Mouse (Mus musculus) left cerebral cortex, postnatal 25 days (tissue): Measurements from ENCODE around the gene Gm27021. TPM values are rescaled to one million over a fixed set of nuclear protein-coding genes. Genes with fewer than 3 reads are reported as not detected.

Experiments used
- DNase-seq, 2 experiments: peaks; one replicate each; pipeline ENCODE4 v3.0.0; 2022; ENCODE audit warnings: low spot score in 2 of 2, mixed read lengths in 1 of 2
- intact Hi-C: fragments of 180-260 bp; cut with DNase I; formaldehyde crosslinking; loops from one replicate; pipeline ENCODE4 v1.15.1; 2025
- total RNA-seq, 2 experiments: library from RNA; stranded (reverse); gene quantifications; 2 replicates each; pipeline ENCODE4 v1.2.3; 2021

Gm27021 gene
- total RNA-seq: under 1 TPM in 1 of 2 experiments, not detected in 1; 0.62 TPM

- DNase-seq: peak; percentile 90 to 91
- intact Hi-C loops: no loop called here
These were observed at the start of gene Gm27021, which contains the start of gene Cox4i1 for GRCm38 (mm10) chr8:120667561-120668373. Gm27021 (minus strand) TSS chr8:120668079. Cox4i1 (plus strand) TSS chr8:120668222.

DNA sequence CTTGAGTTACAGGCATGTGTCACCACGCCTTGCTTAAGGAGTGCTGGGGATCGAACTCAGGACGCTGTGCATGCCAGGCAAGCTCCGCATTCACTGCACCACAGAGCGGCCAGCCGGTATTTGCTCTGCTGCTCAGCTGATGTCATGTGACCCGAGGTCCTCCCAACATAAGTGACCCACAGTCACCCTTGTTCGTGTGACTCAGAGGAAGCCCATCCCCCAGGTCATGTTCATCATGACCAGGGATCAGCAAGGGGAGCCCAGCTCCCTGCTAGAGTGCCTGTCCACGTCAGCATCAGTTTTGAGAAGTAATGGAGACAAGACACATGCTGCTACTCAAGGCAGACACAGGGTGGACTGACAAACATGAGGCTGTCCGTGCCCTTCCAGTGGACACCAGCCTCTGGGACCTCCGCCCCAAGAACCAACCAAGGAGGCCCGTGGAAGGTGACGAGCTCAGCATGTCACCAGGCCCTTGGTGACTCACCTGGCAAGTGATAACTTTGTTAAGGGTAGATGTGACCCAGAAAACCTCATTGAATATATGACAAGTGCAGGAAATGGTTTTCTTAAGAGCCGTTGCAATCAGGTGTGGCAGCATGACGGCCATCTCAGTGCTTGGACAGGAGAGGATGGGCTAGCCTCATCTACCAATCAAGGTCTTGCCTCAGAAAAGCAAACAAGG, 48.3 kb upstream of the Gm27021 start:
- intact Hi-C loops: no loop called here
- no peak for DNase-seq

DNA sequence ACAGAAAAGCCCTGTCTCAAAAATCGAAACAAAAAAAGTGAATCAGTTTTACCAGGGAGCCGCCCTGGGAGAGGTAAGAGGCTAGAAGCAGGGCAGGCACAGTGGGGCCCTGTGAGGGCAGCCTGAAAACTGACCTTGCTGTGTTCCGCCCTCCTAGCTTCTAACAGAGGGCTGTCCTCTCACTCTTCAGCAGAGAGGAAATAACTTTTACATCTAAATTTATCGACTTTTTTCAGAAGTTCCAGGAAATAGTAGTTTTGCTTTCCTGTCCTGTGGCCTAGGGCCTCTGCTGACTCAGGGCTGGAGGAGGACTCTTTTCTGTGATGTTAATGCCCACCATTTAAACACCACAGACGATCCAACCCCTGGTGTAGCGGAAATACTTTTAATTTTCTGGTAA, 47.3 kb upstream of the Gm27021 start:
- intact Hi-C loops: no loop called here
- no peak for DNase-seq

- intact Hi-C loops: no loop called here
- no peak for DNase-seq
These were observed 41.3 kb upstream of the Gm27021 start for GRCm38 (mm10) chr8:120709176-120709575.

- no peak for DNase-seq
- intact Hi-C loops: no loop called here
These were observed 38.3 kb upstream of the Gm27021 start for GRCm38 (mm10) chr8:120706193-120706592.

GRCm38 (mm10) chr8:120705163-120705562, 37.3 kb upstream of the Gm27021 start:
- intact Hi-C loops: no loop called here
- no peak for DNase-seq

DNA sequence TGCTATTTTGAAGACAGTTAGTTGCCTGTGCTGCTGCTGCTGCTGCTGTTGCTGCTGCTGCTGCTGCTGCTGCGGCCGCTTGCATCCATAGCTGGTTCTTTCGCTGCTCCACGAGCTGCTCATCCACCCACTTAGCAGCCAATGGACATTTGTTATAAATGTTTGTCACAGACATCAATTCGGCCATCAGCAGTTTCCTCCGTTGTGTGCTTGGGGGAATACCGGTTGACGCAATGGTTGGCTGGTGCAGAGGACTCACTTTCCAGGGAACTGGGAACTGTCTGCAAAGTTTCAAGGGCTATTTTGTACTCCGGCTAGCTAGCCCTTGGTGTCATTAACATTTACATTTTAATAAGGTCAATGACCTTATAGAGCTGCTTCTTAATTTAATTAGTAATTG, 36.3 kb upstream of the Gm27021 start:
- DNase-seq: no peak
- intact Hi-C loops: no loop called here

DNA sequence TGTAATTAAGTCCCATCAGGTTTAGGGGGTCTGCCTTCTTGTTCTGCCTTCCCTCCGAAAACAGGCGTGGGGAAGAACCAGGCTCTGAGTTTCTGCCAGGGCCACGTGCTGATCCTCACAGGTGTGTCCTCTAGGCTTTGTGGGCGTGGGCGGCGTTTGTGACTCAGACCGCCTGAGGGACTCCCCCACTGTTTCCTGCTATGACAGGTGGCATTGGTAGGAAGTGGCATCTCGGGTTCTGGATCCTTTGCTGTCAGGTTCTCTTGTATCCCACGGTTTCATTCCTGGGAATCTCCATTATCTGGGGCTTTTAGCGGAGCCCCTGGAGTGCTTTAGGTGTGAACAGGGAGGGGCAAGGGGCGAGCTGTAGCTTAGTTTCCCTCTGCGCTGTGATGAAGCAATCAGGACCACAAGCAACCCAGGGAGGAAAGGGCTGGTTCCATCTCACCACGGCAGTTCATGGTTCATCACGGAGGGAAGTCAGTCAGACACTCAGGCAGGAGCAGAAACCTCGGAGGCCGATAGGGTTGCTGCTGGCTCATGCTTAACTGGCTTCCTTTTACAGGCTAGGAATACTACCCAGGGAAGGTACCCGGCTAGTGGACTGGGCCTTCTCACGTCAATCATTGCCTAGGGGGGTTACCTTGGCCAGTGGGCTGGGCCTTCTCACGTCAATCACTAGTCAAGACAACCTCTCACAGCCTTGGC, 34.0 kb upstream of the Gm27021 start:
- intact Hi-C loops: no loop called here
- DNase-seq: peak in 1 of 2 experiments; percentile 46

DNA sequence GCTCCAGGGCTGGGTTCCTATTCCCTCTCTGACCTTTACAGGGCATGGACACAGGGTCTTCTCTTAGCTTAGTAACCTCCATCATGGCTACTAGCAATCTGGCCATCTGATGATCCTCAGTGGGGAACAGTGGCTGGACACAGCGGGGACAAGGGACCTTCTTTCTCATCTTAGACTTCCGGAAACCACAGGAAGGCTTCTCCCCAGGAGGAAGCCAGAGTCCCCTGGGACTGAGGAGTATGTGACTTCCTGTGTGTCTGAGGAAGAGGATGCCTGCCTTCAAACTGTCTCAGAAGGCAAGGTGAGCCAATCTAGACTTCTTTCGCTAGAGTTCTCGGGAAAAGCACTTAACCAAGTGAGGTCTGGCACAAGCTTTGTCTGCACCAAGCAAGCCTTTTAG, 32.2 kb upstream of the Gm27021 start:
- intact Hi-C loops: no loop called here
- DNase-seq: no peak

GRCm38 (mm10) chr8:120699565-120699964, 31.7 kb upstream of the Gm27021 start:
- no peak for DNase-seq
- intact Hi-C loops: no loop called here

DNA sequence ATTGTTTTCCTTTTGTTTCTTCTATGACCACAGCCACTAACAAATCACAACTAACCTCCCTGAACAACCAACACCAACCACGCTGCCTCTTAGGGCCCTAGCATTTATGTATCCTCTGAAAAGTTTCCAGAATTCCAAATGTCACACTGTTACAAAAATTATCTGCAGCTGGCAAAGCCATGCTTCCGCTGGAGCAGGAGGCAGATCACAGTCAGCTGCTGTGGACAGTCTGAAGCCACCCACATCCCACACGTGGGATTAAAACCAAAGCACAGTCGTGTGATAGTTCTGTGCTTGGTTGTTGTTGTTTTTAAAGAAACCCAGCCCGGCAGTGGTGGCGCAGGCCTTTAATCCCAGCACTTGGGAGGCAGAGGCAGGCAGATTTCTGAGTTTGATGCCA, 31.2 kb upstream of the Gm27021 start:
- intact Hi-C loops: no loop called here
- DNase-seq: no peak

- no peak for DNase-seq
- intact Hi-C loops: no loop called here
These were observed 30.5 kb upstream of the Gm27021 start for GRCm38 (mm10) chr8:120698426-120698825.

GRCm38 (mm10) chr8:120697979-120698272, 30.0 kb upstream of the Gm27021 start:
- DNase-seq: no peak
- intact Hi-C loops: no loop called here

GRCm38 (mm10) chr8:120697154-120697978, 29.5 kb upstream of the Gm27021 start:
- no peak for DNase-seq
- intact Hi-C loops: no loop called here

GRCm38 (mm10) chr8:120696401-120697153, 28.7 kb upstream of the Gm27021 start:
- DNase-seq: no peak
- intact Hi-C loops: no loop called here

DNA sequence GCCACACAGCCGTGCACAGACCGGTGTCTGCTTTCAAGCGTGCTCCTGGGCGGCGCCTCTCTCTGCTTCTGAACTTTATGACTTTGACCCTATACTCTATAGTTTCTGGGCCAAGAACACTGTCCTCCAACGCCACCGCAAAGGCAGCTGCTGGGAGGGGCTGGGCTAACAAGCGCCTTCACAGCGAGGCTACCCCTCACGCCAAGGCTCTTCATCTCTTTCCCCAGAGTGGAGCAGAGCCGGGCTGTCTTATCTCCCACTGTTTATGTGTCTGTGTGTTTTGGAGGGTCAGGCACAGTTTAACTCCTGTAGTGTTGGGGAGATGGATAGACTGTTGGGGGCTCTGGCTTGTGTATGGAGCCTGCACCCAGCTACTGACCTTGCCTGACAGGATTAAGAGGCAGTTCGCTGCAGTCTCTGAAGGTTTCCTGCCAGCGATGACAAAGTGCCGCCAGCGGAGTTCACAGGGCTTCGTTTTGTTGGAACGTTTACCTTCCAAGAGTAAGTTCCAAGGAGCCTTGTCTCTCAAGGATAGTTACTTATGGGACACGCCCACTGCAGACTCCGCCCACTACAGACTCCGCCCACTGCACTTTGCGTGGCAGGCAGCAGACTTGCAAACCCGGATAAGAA, 26.1 kb upstream of the Gm27021 start:
- no peak for DNase-seq
- intact Hi-C loops: no loop called here

DNA sequence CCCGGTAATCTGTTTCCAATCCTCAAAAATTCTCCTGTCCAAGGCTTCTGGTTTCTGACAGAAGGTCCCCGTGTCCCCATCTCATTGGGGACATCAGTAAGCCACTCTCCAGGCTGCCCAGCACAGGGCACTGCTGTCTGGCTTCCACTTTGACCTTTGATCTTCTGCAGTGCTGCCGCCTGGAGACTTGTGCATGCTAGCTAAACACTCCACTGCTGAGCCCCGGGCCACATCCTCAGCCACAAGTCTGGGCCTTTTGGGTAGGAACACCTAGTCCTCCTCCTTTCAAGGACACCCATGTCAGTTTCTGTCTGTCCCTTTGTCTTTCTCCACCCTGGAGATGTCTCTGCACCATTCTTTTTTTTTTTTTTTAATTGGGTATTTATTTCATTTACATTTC, 25.1 kb upstream of the Gm27021 start:
- intact Hi-C loops: no loop called here
- DNase-seq: no peak

DNA sequence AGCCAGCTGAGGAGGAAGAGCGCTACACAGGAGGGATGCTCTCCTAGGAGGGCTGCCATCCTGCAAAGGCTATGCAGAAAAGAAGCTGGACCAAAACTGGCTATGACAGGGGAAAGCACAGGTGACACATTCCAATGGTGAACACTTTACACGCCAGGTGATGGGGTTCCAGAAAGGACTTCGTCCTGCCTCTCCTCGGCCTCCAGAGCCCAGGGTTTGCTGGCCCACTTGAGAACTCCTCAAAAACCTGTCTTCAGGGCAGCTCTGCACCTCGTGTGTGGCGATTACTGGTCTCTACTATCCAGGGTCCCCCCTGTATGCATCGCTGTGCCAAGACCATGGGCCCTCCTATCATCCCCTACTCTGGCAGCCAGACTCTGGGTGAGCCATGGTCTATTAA, 20.6 kb upstream of the Gm27021 start:
- no peak for DNase-seq
- intact Hi-C loops: no loop called here

- intact Hi-C loops: no loop called here
These were observed 19.9 kb upstream of the Gm27021 start for GRCm38 (mm10) chr8:120687786-120688185.

More at GRCm38 (mm10) chr8:120687786-120688185, 19.9 kb upstream of the Gm27021 start:
- no peak for DNase-seq
